Mouse (Mus musculus) forebrain, embryonic 10.5 days (tissue): ENCODE results near the gene Car2. TPM values are rescaled to one million over a fixed set of nuclear protein-coding genes. Genes with fewer than 3 reads are reported as not detected.
A peak's percentile ranks its signal among the peaks of the same experiment; 100 is the strongest.

Source experiments
- DNase-seq: peaks from one replicate; pipeline ENCODE4 v3.0.0-alpha.2; 2017; ENCODE audit warnings: low spot score; ENCODE audit errors: extremely low spot score
- H3K27ac ChIP-seq: fragments of 300-500 bp; sonication (generic); 2 replicates; pipeline ENCODE4 v1.5.1; 2016; ENCODE audit warnings: mild to moderate bottlenecking
- H3K27me3 ChIP-seq: fragments of 300-500 bp; sonication (generic); 2 replicates; pipeline ENCODE4 v1.6.1; 2016; ENCODE audit warnings: mild to moderate bottlenecking; ENCODE audit not compliant: poor library complexity, severe bottlenecking
- H3K36me3 ChIP-seq: fragments of 300-500 bp; sonication (generic); replicated peaks from 2 replicates; pipeline ENCODE4 v1.6.1; 2016; ENCODE audit warnings: mild to moderate bottlenecking, moderate library complexity
- H3K4me1 ChIP-seq: fragments of 300-500 bp; sonication (generic); 2 replicates; pipeline ENCODE4 v1.6.1; 2016
- H3K4me3 ChIP-seq: fragments of 300-500 bp; sonication (generic); 2 replicates; pipeline ENCODE4 v1.5.1; 2016; ENCODE audit warnings: mild to moderate bottlenecking, moderate library complexity
- H3K9me3 ChIP-seq: fragments of 300-500 bp; sonication (generic); 2 replicates; pipeline ENCODE4 v1.6.1; 2016; ENCODE audit warnings: mild to moderate bottlenecking, moderate library complexity
- WGBS: fragments of 180-500 bp; shearing (Covaris S2); methylation state at CpG from one replicate; pipeline ENCODE4 v1.1.7; 2016; 5-methylcytosine and 5-hydroxymethylcytosine counted together
- polyA plus RNA-seq: library from polyadenylated mRNA; unstranded; fragments of >200 nt; fragmentation: Nextera tagmentation; extraction: Ambion mirVana; gene quantifications from 2 replicates; pipeline ENCODE4 v1.2.1, GENCODE M21; 2016

Car2 gene
- 88.4 and 120 TPM in 2 replicates for polyA plus RNA-seq

- H3K27ac ChIP-seq = peak within 1 kb of the TSS; percentile 91
- H3K4me3 ChIP-seq = peak within 1 kb of the TSS; percentile 81
- no peaks in the 10 kb centered on the region for H3K9me3 ChIP-seq
- under 1% methylated on average over 95 of the region's 95 CpGs for WGBS
- peaks cover 28% of the 10 kb centered on the region for H3K27me3 ChIP-seq
- peaks cover 24% of the 10 kb centered on the region for H3K4me1 ChIP-seq
- DNase-seq = peak; percentile 69
- no peaks in the 10 kb centered on the region for H3K36me3 ChIP-seq
These were observed at the start of gene Car2 for GRCm38 (mm10) chr3:14886102-14887098. Gene Car2, plus strand, starts transcription at chr3:14886273.

- WGBS = 89% methylated on average over 1 of the region's 1 CpGs
- no peak overlapping the region for H3K27ac ChIP-seq
- no peaks in the 10 kb centered on the region for H3K36me3 ChIP-seq
These were observed 47.1 kb upstream of the Car2 start for GRCm38 (mm10) chr3:14838936-14839335.

GRCm38 (mm10) chr3:14839466-14840118 lies 46.5 kb upstream of the Car2 start:
- DNase-seq = no peak
- Histone ChIP-seq H3K9me3 (no peaks in the 10 kb centered on the region), H3K4me1 (no peaks in the 10 kb centered on the region), H3K36me3 (no peaks in the 10 kb centered on the region), H3K27me3 (no peaks in the 10 kb centered on the region), H3K4me3 (no peak overlapping the region), H3K27ac (no peak overlapping the region)
- 87% methylated on average over 3 of the region's 3 CpGs for WGBS

More at GRCm38 (mm10) chr3:14838936-14839335, 47.1 kb upstream of the Car2 start:
- Histone ChIP-seq H3K4me1 (no peaks in the 10 kb centered on the region), H3K4me3 (no peak overlapping the region), H3K27me3 (no peaks in the 10 kb centered on the region), H3K9me3 (no peaks in the 10 kb centered on the region)
- DNase-seq = no peak

GRCm38 (mm10) chr3:14848587-14849254 lies 37.4 kb upstream of the Car2 start:
- Histone ChIP-seq H3K27me3 (no peaks in the 10 kb centered on the region), H3K36me3 (no peaks in the 10 kb centered on the region), H3K27ac (no peak overlapping the region), H3K9me3 (no peaks in the 10 kb centered on the region), H3K4me3 (no peak overlapping the region), H3K4me1 (no peaks in the 10 kb centered on the region)
- 88% methylated on average over 2 of the region's 2 CpGs for WGBS
- DNase-seq = no peak

GRCm38 (mm10) chr3:14853966-14854365 lies 32.1 kb upstream of the Car2 start:
- 84% methylated on average over 5 of the region's 5 CpGs for WGBS
- Histone ChIP-seq H3K36me3 (no peaks in the 10 kb centered on the region), H3K4me3 (no peak overlapping the region), H3K27ac (no peak overlapping the region), H3K27me3 (no peaks in the 10 kb centered on the region), H3K9me3 (no peaks in the 10 kb centered on the region), H3K4me1 (no peaks in the 10 kb centered on the region)
- no peak for DNase-seq

GRCm38 (mm10) chr3:14854446-14854845 lies 31.6 kb upstream of the Car2 start:
- DNase-seq = no peak
- Histone ChIP-seq H3K9me3 (no peaks in the 10 kb centered on the region), H3K27ac (no peak overlapping the region), H3K27me3 (no peaks in the 10 kb centered on the region), H3K36me3 (no peaks in the 10 kb centered on the region), H3K4me3 (no peak overlapping the region), H3K4me1 (no peaks in the 10 kb centered on the region)
- 90% methylated on average over 1 of the region's 1 CpGs for WGBS

- WGBS = 89% methylated on average over 3 of the region's 3 CpGs
- H3K9me3 ChIP-seq = no peaks in the 10 kb centered on the region
- H3K4me1 ChIP-seq = peaks cover 13% of the 10 kb centered on the region
- H3K4me3 ChIP-seq = no peak overlapping the region
- H3K27me3 ChIP-seq = no peaks in the 10 kb centered on the region
- no peak for DNase-seq
- H3K27ac ChIP-seq = no peak overlapping the region
- no peaks in the 10 kb centered on the region for H3K36me3 ChIP-seq
These were observed 28.2 kb upstream of the Car2 start for GRCm38 (mm10) chr3:14857874-14858273.

GRCm38 (mm10) chr3:14860291-14860690 lies 25.8 kb upstream of the Car2 start:
- no peak overlapping the region for H3K27ac ChIP-seq
- H3K9me3 ChIP-seq = no peaks in the 10 kb centered on the region
- H3K4me3 ChIP-seq = no peak overlapping the region
- H3K27me3 ChIP-seq = no peaks in the 10 kb centered on the region
- peaks cover 19% of the 10 kb centered on the region for H3K4me1 ChIP-seq
- no peaks in the 10 kb centered on the region for H3K36me3 ChIP-seq
- no peak for DNase-seq
- WGBS = 93% methylated on average over 3 of the region's 3 CpGs

- Histone ChIP-seq H3K27me3 (no peaks in the 10 kb centered on the region), H3K27ac (no peak overlapping the region), H3K4me3 (no peak overlapping the region), H3K4me1 (peaks cover 19% of the 10 kb centered on the region), H3K36me3 (no peaks in the 10 kb centered on the region), H3K9me3 (no peaks in the 10 kb centered on the region)
- 86% methylated on average over 1 of the region's 1 CpGs for WGBS
- no peak for DNase-seq
These were observed 24.9 kb upstream of the Car2 start for GRCm38 (mm10) chr3:14861165-14861564.

GRCm38 (mm10) chr3:14861787-14862186 lies 24.3 kb upstream of the Car2 start:
- DNase-seq = no peak
- peaks cover 19% of the 10 kb centered on the region for H3K4me1 ChIP-seq
- WGBS = 29% methylated on average over 4 of the region's 4 CpGs

GRCm38 (mm10) chr3:14862654-14863021 lies 23.4 kb upstream of the Car2 start:
- H3K4me1 ChIP-seq = peaks cover 19% of the 10 kb centered on the region
- H3K36me3 ChIP-seq = no peaks in the 10 kb centered on the region
- no peaks in the 10 kb centered on the region for H3K9me3 ChIP-seq
- no peak for DNase-seq
- H3K4me3 ChIP-seq = peak overlapping the region; percentile 54
- under 1% methylated on average over 9 of the region's 9 CpGs for WGBS
- H3K27me3 ChIP-seq = no peaks in the 10 kb centered on the region
- H3K27ac ChIP-seq = peak overlapping the region; percentile 87

More at GRCm38 (mm10) chr3:14861787-14862186, 24.3 kb upstream of the Car2 start:
- H3K27ac ChIP-seq = no peak overlapping the region
- H3K4me3 ChIP-seq = peak overlapping the region; percentile 54; the same call in 1 of the 2 replicates
- no peaks in the 10 kb centered on the region for H3K27me3 ChIP-seq
- no peaks in the 10 kb centered on the region for H3K36me3 ChIP-seq
- no peaks in the 10 kb centered on the region for H3K9me3 ChIP-seq

- Histone ChIP-seq H3K4me3 (peak within 1 kb of the TSS; percentile 54), H3K4me1 (peaks cover 19% of the 10 kb centered on the region), H3K27ac (peak within 1 kb of the TSS; percentile 87), H3K27me3 (no peaks in the 10 kb centered on the region), H3K36me3 (no peaks in the 10 kb centered on the region), H3K9me3 (no peaks in the 10 kb centered on the region)
- WGBS = 2% methylated on average over 17 of the region's 18 CpGs
- peak; percentile 63 for DNase-seq
These were observed 22.9 kb upstream of the Car2 start, which contains the start of gene Car3 for GRCm38 (mm10) chr3:14863022-14863711. Gene Car3, plus strand, starts transcription at chr3:14863512.
